Mouse (Mus musculus) spleen, postnatal 14 days (tissue): ENCODE measurements at regions not wholly inside any gene's neighbourhood (a gene's known extent, or its start where the extent isn't known, plus 50 kb on each side); places are given as distances from the start of the nearest gene placed in this dataset.

Experiments used
- DNase-seq, 2 experiments: peaks; one replicate each; pipeline ENCODE4 v3.0.0; 2021 to 2022; ENCODE audit warnings: low spot score in 2 of 2

- no peak for DNase-seq
Observed at GRCm38 (mm10) chrX:12888708-12889481, 127.0 kb upstream of the Med14 start.

GRCm38 (mm10) chrX:12888010-12888707 lies 126.3 kb upstream of the Med14 start:
- DNase-seq = no peak

GRCm38 (mm10) chrX:12887516-12887915 lies 125.6 kb upstream of the Med14 start:
- no peak for DNase-seq

- DNase-seq = no peak
Observed at GRCm38 (mm10) chrX:12886160-12887048, 124.5 kb upstream of the Med14 start.

- no peak for DNase-seq
Observed at GRCm38 (mm10) chrX:12879233-12879632, 117.4 kb upstream of the Med14 start.

GRCm38 (mm10) chrX:12877506-12877905 lies 115.6 kb upstream of the Med14 start:
- no peak for DNase-seq

GRCm38 (mm10) chrX:12873698-12874144 lies 111.8 kb upstream of the Med14 start:
- peak; percentile 23 to 52 for DNase-seq

GRCm38 (mm10) chrX:12873230-12873629 lies 111.4 kb upstream of the Med14 start:
- DNase-seq = no peak

- DNase-seq = no peak
Observed at GRCm38 (mm10) chrX:12866885-12867498, 105.1 kb upstream of the Med14 start.

- DNase-seq = no peak
Observed at GRCm38 (mm10) chrX:12866176-12866575, 104.3 kb upstream of the Med14 start.

GRCm38 (mm10) chrX:12860168-12860567 lies 98.3 kb upstream of the Med14 start:
- no peak for DNase-seq

- no peak for DNase-seq
Observed at GRCm38 (mm10) chrX:12858757-12859156, 96.9 kb upstream of the Med14 start.

GRCm38 (mm10) chrX:12857881-12858755 lies 96.2 kb upstream of the Med14 start:
- no peak for DNase-seq

GRCm38 (mm10) chrX:12855425-12855824 lies 93.6 kb upstream of the Med14 start:
- no peak for DNase-seq

GRCm38 (mm10) chrX:12851684-12852083 lies 89.8 kb upstream of the Med14 start:
- DNase-seq = peak in 1 of 2 experiments; percentile 2

- DNase-seq = no peak
Observed at GRCm38 (mm10) chrX:12844431-12844830, 82.6 kb upstream of the Med14 start.

GRCm38 (mm10) chrX:12841021-12841325 lies 79.1 kb upstream of the Med14 start:
- DNase-seq = no peak

GRCm38 (mm10) chrX:12840160-12841020 lies 78.5 kb upstream of the Med14 start:
- peak; percentile 7 to 20 for DNase-seq

- DNase-seq = no peak
Observed at GRCm38 (mm10) chrX:12839406-12840159, 77.7 kb upstream of the Med14 start.
